Mouse (Mus musculus) forebrain, embryonic 12.5 days (tissue): Measurements from ENCODE around the gene Emilin2. TPM values are rescaled to one million over a fixed set of nuclear protein-coding genes. Genes with fewer than 3 reads are reported as not detected.

ENCODE experiments used
- ATAC-seq: fragments of 200-750 bp; cut with Nextera tagmentation; 2 replicates; pipeline ENCODE4 v1.8.0; 2017; ENCODE audit warnings: moderate TSS enrichment; ENCODE audit not compliant: low FRiP score
- H3K27ac ChIP-seq: fragments of 300-500 bp; sonication (generic); 2 replicates; pipeline ENCODE4 v1.5.1; 2016; ENCODE audit warnings: mild to moderate bottlenecking
- H3K27me3 ChIP-seq: fragments of 300-500 bp; sonication (generic); 2 replicates; pipeline ENCODE4 v1.6.1; 2016; ENCODE audit warnings: mild to moderate bottlenecking
- H3K36me3 ChIP-seq: fragments of 300-500 bp; sonication (generic); replicated peaks from 2 replicates; pipeline ENCODE4 v1.6.1; 2016; ENCODE audit warnings: mild to moderate bottlenecking
- H3K4me1 ChIP-seq: fragments of 300-500 bp; sonication (generic); 2 replicates; pipeline ENCODE4 v1.6.1; 2016
- H3K4me2 ChIP-seq: fragments of 300-500 bp; sonication (generic); 2 replicates; pipeline ENCODE4 v1.6.1; 2016; ENCODE audit warnings: mild to moderate bottlenecking, moderate library complexity
- H3K4me3 ChIP-seq: fragments of 300-500 bp; sonication (generic); replicated peaks from 2 replicates; pipeline ENCODE4 v1.5.1; 2016; ENCODE audit warnings: mild to moderate bottlenecking
- H3K9ac ChIP-seq: fragments of 300-500 bp; sonication (generic); 2 replicates; pipeline ENCODE4 v1.6.1; 2016; ENCODE audit warnings: mild to moderate bottlenecking
- H3K9me3 ChIP-seq: fragments of 300-500 bp; sonication (generic); 2 replicates; pipeline ENCODE4 v1.6.1; 2016
- WGBS: fragments of 180-500 bp; shearing (Covaris S2); methylation state at CpG from one replicate; pipeline ENCODE4 v1.1.7; 2016; 5-methylcytosine and 5-hydroxymethylcytosine counted together
- polyA plus RNA-seq: library from polyadenylated mRNA; unstranded; fragments of >200 nt; fragmentation: Nextera tagmentation; extraction: Ambion mirVana; gene quantifications from 2 replicates; pipeline ENCODE4 v1.2.1, GENCODE M21; 2016

Emilin2 gene
- polyA plus RNA-seq, 1 experiment from 2014 or later = 6.1 TPM

DNA sequence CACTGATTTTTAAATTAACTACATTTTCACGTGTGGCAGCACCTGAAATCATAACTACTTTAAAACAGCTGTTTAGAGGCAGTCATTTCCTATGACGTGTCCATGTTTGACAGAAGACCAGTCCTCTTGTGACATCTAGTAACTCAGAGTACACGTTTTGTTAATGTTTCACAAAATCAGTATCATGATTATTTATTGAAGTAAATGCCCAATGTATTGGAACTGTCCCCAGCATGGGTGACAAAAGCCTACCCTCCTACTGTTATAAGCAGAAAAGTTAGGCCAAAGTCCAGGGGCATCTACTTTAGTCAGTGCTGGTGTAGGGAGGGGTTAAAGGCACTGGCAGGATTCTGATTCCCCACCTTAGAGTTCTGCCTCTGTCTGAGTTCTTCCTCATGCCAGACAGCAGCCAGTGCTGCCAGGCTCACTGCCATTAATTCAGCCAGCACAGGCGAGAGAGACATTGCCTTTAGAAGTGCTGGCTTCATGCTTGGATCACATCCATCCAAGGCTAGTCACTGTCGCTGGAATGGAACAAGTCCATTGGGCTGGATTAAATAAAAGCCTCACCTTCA, 94.6 kb downstream of the Emilin2 start:
- no peaks in the 10 kb centered on the region for H3K27me3 ChIP-seq
- peaks cover 10% of the 10 kb centered on the region for H3K36me3 ChIP-seq

DNA sequence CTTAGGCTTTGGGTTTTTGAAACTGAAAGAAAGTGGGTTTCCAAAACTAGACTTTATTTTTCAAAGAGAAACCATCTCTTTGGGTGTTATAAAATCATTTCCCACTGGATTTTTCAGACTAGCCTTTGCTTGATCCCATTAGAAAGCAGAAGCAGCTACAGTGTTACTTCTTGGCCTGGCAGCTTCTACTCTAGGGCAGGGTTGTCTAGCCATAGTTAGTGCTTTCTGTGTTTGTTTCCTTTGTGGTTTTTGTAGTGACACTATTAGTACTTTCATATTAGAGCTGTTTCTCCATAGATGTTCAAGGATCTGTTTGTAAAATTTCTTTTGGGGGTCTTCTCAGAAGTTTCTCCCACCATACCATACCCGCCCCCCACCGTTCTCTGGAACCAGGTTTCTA, 95.5 kb downstream of the Emilin2 start:
- 84% methylated on average over 2 of the region's 2 CpGs for WGBS
- no peaks in the 10 kb centered on the region for H3K9me3 ChIP-seq
- H3K9ac ChIP-seq = no peak overlapping the region
- no peak overlapping the region for H3K4me2 ChIP-seq
- H3K4me3 ChIP-seq = no peak overlapping the region
- no peak for ATAC-seq
- H3K36me3 ChIP-seq = peaks cover 10% of the 10 kb centered on the region
- no peak overlapping the region for H3K27ac ChIP-seq
- H3K4me1 ChIP-seq = no peaks in the 10 kb centered on the region
- no peaks in the 10 kb centered on the region for H3K27me3 ChIP-seq

More for the DNA sequence above, 94.6 kb downstream of the Emilin2 start:
- Histone ChIP-seq H3K4me2 (no peak overlapping the region), H3K9ac (no peak overlapping the region), H3K4me3 (no peak overlapping the region), H3K4me1 (no peaks in the 10 kb centered on the region), H3K27ac (no peak overlapping the region), H3K9me3 (no peaks in the 10 kb centered on the region)
- ATAC-seq = no peak
- 92% methylated on average over 5 of the region's 5 CpGs for WGBS

DNA sequence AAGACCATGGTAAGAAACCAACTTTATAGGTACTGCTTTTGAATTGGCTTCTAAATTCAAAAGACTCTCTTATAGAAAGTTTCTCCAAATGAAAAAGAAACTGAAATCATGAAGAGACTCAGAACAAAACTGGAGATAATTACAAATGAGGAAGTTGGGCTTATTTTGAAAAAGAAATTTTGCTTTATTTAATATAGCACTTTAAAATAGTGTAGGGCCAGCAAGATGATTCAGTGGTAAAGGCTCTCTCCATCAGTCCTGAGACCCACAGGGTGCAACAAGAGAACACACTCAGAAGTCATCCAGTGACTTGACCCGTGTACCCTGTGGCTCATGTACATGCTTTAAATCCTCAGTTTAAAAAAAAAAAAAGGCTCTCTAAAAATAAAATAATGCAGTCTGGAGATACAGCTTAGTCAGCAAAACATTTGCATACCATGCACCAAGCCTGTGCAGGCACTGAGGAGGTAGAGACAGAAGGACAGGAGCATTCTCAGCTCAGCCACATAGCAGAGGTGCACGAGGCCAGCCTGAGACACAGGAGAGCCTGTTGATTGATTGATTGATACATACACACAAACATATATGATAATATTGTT, 96.4 kb downstream of the Emilin2 start:
- no peak overlapping the region for H3K27ac ChIP-seq
- no peak overlapping the region for H3K9ac ChIP-seq
- 84% methylated on average over 2 of the region's 2 CpGs for WGBS
- H3K9me3 ChIP-seq = no peaks in the 10 kb centered on the region
- ATAC-seq = no peak
- H3K4me1 ChIP-seq = no peaks in the 10 kb centered on the region
- peaks cover 10% of the 10 kb centered on the region for H3K36me3 ChIP-seq
- no peak overlapping the region for H3K4me3 ChIP-seq
- H3K4me2 ChIP-seq = no peak overlapping the region
- H3K27me3 ChIP-seq = no peaks in the 10 kb centered on the region

DNA sequence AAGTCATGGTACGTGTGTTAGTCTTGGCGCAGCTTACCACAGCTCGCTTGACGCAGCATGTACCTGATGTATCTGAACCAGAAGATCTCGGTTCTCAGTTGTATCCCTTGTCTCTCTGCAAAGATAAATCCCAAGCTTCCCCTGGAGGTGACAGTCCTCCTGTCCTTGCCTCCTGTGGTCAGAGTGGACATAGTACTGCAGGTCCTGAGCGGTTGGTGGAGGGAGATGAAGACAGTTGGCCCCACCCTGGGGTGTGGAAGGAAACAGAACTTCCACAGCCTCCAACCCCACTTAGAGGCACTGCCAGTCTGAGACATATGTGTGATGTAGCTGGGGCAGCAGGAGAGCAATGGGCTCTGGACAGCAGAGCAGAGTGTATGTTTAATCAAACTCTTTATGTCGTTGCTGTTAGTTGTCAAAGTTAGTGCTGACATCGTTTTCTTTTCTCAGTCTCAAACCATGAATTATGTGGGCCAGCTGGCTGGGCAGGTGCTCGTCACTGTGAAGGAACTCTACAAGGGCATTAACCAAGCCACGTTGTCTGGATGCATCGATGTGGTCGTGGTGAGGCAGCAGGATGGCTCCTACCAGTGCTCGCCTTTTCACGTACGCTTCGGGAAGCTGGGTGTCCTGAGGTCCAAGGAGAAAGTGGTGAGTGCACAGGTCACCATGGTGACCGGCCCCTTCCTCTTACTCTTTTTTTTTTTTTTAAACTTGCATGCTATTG, 97.1 kb downstream of the Emilin2 start:
- no peak for ATAC-seq
- H3K36me3 ChIP-seq = peaks cover 10% of the 10 kb centered on the region
- 87% methylated on average over 17 of the region's 17 CpGs for WGBS
- H3K4me2 ChIP-seq = no peak overlapping the region
- H3K4me3 ChIP-seq = no peak overlapping the region
- no peak overlapping the region for H3K9ac ChIP-seq
- no peaks in the 10 kb centered on the region for H3K4me1 ChIP-seq
- H3K27me3 ChIP-seq = no peaks in the 10 kb centered on the region
- no peaks in the 10 kb centered on the region for H3K9me3 ChIP-seq
- no peak overlapping the region for H3K27ac ChIP-seq

DNA sequence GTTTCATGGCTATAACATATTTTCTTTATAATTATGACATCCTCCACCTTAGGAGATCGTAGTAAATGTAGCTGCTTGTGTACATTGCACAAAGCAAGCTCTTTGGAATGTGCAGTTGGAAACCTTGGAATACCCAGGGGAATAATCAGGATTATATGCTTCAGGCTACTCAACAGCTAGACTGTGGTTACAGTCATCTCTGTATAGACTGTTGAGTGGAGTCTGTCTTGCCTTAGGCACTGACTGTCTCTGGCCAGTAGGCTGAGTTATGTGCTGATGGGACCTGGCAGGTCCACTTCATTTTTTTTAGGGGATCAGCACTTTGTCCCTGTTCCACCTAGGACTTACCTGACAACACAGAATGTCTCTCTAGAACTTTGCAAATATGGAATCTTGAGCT, 98.1 kb downstream of the Emilin2 start:
- no peak for ATAC-seq
- no peak overlapping the region for H3K9ac ChIP-seq
- 91% methylated on average over 1 of the region's 1 CpGs for WGBS
- no peak overlapping the region for H3K27ac ChIP-seq
- no peak overlapping the region for H3K4me3 ChIP-seq
- H3K36me3 ChIP-seq = peaks cover 10% of the 10 kb centered on the region
- H3K4me2 ChIP-seq = no peak overlapping the region
- H3K4me1 ChIP-seq = no peaks in the 10 kb centered on the region
- no peaks in the 10 kb centered on the region for H3K9me3 ChIP-seq
- H3K27me3 ChIP-seq = no peaks in the 10 kb centered on the region

DNA sequence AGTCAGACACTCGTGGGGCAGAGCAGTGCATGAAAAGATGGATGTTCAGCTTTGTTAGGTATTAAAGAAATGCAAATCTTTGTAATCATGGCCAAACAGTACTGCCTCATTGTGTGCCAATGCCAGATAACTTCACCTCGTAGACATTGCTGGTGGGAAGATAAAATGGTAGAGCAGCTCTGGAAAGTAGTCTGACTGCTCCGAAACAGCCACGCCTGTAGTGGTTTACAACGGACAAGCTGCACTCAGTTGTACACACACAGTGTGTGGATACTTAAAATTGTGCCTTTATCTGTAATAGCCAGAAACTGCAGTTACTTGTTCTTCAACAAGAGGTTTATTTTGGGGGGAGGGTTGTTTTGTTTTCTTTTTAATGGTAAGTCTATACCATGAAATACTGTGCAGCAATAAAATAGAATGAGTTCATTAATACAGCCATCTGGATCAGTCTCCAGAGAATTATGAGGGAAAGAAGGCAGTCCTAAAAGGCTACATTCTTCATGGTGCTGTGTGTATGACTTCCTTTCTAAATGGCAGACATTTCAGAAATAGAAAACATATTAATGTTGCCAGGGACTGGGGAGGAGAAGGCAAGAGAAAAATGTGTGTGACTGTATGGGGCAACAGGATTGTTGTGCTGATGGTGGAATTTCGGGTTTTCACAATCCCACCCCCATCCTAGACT, 99.7 kb downstream of the Emilin2 start:
- H3K4me1 ChIP-seq = no peaks in the 10 kb centered on the region
- 82% methylated on average over 6 of the region's 6 CpGs for WGBS
- H3K9ac ChIP-seq = no peak overlapping the region
- H3K27ac ChIP-seq = no peak overlapping the region
- no peaks in the 10 kb centered on the region for H3K27me3 ChIP-seq
- no peak overlapping the region for H3K4me2 ChIP-seq
- H3K4me3 ChIP-seq = no peak overlapping the region
- no peaks in the 10 kb centered on the region for H3K36me3 ChIP-seq
- ATAC-seq = no peak
- H3K9me3 ChIP-seq = 0 out of 2 replicates have a peak, but pooled peaks cover 4% of the 10 kb centered on the region

DNA sequence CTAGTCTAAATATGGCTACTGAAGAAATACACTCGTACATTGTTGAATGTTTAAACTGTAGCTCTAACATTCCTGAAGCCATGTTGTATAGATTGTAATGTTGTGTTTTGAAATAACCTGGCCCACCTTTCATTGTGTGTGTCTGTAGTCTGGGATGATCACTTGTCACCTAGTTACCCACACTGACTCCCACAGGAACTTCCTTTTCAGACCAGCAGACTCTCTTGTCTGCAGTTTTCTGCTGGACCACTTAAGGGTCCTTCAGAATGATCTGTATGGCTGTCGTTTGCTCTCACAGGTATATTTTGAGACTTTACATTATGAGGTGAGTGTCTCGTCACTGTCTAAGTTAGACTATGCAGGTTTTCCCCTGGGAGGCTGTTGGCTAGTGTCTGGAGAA, 101.8 kb downstream of the Emilin2 start:
- no peak overlapping the region for H3K27ac ChIP-seq
- H3K9me3 ChIP-seq = 0 out of 2 replicates have a peak, but pooled peaks cover 4% of the 10 kb centered on the region
- H3K36me3 ChIP-seq = no peaks in the 10 kb centered on the region
- no peak overlapping the region for H3K4me3 ChIP-seq
- no peak for ATAC-seq
- WGBS = 91% methylated on average over 3 of the region's 3 CpGs
- H3K27me3 ChIP-seq = no peaks in the 10 kb centered on the region
- no peak overlapping the region for H3K4me2 ChIP-seq
- no peaks in the 10 kb centered on the region for H3K4me1 ChIP-seq
- no peak overlapping the region for H3K9ac ChIP-seq

DNA sequence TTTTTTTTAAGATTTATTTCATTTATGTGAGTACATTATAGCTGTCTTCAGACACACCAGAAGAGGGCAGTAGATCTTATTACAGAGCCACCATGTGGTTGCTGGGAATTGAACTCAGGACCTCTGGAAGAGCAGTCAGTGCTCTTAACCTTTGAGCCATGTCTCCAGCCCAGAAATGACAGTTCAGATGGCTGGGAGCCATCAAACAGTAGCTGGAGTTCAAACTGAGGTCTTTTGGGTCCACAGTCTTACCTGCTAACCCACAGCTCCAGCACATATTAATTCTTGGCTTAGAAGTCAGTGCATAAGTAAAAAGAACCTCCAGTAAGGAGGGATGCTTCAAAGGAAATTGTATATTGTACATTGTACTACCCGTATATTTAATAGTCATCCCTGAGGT, 102.9 kb downstream of the Emilin2 start:
- Histone ChIP-seq H3K4me2 (no peak overlapping the region), H3K4me1 (no peaks in the 10 kb centered on the region), H3K4me3 (no peak overlapping the region), H3K9ac (no peak overlapping the region), H3K27ac (no peak overlapping the region), H3K36me3 (no peaks in the 10 kb centered on the region), H3K9me3 (0 out of 2 replicates have a peak, but pooled peaks cover 4% of the 10 kb centered on the region), H3K27me3 (no peaks in the 10 kb centered on the region)
- WGBS = 96% methylated on average over 1 of the region's 1 CpGs
- ATAC-seq = no peak

DNA sequence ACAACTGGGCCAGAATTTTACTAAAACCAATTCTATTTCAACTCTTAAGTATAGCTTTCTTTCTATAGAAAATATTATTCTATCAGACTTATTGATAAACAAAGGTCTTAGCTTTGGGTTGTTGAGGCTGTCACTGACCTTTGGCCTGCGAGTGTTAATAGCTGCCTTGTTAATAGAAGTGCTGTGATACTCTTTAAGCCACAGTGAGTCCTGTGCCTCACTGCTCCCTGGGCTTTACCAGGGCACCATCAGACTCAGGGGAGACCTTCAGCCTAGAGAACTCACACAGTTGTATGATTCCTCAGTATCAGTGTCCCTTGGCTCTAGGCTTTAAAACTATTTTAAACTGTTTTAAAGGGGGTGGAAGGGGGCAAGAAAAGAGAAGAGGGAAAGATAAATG, 103.4 kb downstream of the Emilin2 start:
- WGBS = 97% methylated on average over 1 of the region's 1 CpGs

DNA sequence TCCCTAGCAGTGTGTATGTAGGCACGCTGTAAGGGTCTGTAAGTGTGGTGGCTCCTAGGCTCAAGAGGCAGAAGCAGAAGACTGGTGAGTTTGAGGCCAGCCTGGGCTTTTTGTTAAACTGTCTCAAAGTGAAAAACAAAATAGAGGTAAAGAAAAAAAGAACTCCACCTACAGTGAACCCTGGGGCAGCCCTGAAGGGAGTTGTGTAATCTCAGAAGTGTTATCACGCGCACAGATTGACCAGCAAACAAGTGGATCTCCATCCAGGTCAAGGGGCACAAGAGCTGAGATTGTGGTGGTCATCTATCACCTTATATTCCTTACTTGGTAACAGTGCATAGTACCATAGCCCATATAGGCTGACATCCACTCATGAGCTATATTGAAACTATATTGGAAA, 104.5 kb downstream of the Emilin2 start:
- Histone ChIP-seq H3K4me2 (no peak overlapping the region), H3K4me1 (0 out of 2 replicates have a peak, but pooled peaks cover 2% of the 10 kb centered on the region), H3K4me3 (no peak overlapping the region), H3K27me3 (no peaks in the 10 kb centered on the region), H3K9me3 (0 out of 2 replicates have a peak, but pooled peaks cover 4% of the 10 kb centered on the region), H3K36me3 (no peaks in the 10 kb centered on the region), H3K27ac (no peak overlapping the region), H3K9ac (no peak overlapping the region)
- WGBS = 100% methylated on average over 3 of the region's 3 CpGs
- ATAC-seq = no peak

More for the DNA sequence above, 103.4 kb downstream of the Emilin2 start:
- no peak for ATAC-seq
- Histone ChIP-seq H3K27me3 (no peaks in the 10 kb centered on the region), H3K27ac (no peak overlapping the region), H3K9ac (no peak overlapping the region), H3K4me3 (no peak overlapping the region), H3K4me2 (no peak overlapping the region), H3K9me3 (0 out of 2 replicates have a peak, but pooled peaks cover 4% of the 10 kb centered on the region), H3K4me1 (no peaks in the 10 kb centered on the region), H3K36me3 (no peaks in the 10 kb centered on the region)

DNA sequence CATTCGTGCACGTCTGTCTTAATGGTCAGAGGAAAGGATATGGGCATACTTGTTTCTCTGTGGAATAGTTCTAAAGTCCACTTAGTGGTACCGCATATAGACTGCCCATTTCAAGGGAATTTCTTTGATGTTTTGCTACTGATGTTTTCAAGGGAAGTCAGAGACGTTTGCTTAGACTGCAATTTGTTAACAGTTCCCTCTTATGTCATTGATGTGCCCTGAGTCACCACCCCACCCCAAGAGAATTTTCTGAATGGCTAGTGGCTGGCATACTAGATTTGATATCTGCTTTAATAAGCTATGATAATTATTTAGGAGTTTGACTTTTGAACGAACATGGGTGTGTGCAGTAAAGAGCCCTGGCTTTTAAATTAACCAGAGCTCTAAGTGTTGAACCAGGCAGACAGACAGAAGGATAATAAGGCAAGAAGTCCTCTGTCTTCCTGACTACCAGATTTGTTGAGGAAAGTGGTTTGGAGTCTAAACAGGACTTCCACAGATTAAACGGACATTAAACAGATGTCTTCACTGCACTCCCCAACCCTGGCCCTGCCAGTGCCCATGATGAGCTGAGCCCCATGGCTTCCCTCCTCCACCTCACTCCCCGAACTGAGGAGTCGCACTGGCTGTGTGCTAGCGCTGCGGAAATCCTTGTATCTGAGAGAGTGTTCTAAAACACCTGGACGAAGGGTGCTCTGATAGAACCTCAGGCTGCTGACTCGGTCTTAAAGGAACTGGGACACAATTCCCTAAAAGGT, 105.5 kb downstream of the Emilin2 start:
- Histone ChIP-seq H3K27ac (no peak overlapping the region), H3K9ac (no peak overlapping the region), H3K27me3 (no peaks in the 10 kb centered on the region), H3K36me3 (no peaks in the 10 kb centered on the region), H3K4me2 (no peak overlapping the region), H3K9me3 (0 out of 2 replicates have a peak, but pooled peaks cover 4% of the 10 kb centered on the region), H3K4me1 (peaks cover 8% of the 10 kb centered on the region), H3K4me3 (no peak overlapping the region)
- no peak for ATAC-seq
- 85% methylated on average over 12 of the region's 12 CpGs for WGBS

DNA sequence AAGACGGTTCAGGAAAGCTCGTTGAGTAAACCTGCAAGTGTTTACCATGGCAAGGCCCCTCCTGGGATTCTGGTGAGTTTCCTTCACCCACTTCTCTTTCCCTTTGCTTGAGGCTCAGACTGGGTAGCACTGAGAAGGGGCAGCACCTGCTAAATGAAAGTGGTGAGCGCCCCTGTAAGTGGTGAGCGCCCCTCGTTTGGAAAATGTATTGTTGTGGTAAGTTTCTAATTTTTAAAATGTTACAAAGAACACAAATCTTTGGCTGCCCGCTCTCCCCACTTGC, 107.0 kb downstream of the Emilin2 start:
- 89% methylated on average over 6 of the region's 6 CpGs for WGBS
- no peak overlapping the region for H3K4me3 ChIP-seq
- ATAC-seq = no peak
- H3K4me2 ChIP-seq = no peak overlapping the region
- H3K9me3 ChIP-seq = 0 out of 2 replicates have a peak, but pooled peaks cover 4% of the 10 kb centered on the region
- no peaks in the 10 kb centered on the region for H3K36me3 ChIP-seq
- H3K27ac ChIP-seq = no peak overlapping the region
- peaks cover 8% of the 10 kb centered on the region for H3K4me1 ChIP-seq
- H3K27me3 ChIP-seq = no peaks in the 10 kb centered on the region
- H3K9ac ChIP-seq = no peak overlapping the region
